Mouse (Mus musculus) layer of hippocampus, adult 9-10 months (tissue): ENCODE data around the gene Myo10.
A peak's percentile ranks its signal among the peaks of the same experiment; 100 is the strongest.

Experiments used
- DNase-seq: peaks from one replicate; pipeline ENCODE4 v3.0.0; 2022; ENCODE audit warnings: low spot score

Gene Myo10

DNA sequence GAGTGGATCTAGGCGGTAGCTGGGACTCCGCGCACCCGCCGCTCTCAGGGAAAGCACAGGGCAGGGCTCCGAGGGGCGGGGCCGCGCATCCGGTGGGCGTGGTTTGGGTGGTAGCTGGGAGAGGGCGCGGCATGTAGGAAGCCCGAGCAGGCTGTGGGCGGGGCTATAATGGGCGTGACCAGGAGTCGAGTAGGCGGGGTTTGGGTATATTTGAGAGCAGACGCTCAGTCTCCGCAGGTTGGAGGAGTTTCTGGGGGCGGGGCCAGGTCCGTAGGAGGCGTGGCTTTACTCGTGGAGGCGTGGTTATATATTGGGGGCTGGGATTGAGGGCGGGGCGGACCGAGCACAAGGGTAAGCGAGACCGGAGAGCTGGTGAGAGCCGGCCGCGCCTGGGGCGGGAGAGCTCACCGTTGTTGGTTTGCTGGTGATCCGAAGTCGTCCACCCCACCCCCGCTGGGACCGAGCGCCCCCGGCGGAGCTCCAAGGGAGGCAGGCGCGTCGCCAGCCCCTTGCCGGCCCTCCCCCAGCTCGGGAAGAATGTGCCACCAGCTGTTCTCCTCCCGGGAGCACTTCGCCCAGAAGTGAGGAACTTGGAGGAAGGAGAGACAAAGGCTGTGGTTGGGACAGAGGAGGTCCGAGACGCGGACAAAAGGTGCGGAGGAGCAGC, at the start of gene Myo10:
Gene Myo10, plus strand, starts transcription at position 326 of the 667 bp plus-strand sequence.
- peak; percentile 83 for DNase-seq

DNA sequence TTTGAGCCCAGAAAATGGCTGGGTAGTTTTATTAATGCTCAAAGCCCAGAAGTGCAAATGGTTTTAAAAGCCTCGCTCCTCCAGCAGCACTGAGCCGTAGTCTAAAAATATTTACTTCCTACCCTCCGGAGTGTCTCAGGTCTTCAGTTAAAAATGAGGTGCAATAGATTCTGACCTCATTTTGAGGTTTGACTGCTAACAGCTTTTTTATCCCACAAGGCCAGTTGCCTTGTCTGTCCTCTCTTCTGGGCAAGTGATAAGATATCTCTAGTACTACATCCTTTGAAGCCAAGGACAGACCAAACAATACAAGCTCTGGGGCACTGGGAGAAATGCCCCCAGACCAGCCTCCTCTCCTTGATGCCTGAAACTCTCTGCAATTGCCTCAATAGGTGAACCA, 49.2 kb upstream of the Myo10 start:
- no peak for DNase-seq

DNA sequence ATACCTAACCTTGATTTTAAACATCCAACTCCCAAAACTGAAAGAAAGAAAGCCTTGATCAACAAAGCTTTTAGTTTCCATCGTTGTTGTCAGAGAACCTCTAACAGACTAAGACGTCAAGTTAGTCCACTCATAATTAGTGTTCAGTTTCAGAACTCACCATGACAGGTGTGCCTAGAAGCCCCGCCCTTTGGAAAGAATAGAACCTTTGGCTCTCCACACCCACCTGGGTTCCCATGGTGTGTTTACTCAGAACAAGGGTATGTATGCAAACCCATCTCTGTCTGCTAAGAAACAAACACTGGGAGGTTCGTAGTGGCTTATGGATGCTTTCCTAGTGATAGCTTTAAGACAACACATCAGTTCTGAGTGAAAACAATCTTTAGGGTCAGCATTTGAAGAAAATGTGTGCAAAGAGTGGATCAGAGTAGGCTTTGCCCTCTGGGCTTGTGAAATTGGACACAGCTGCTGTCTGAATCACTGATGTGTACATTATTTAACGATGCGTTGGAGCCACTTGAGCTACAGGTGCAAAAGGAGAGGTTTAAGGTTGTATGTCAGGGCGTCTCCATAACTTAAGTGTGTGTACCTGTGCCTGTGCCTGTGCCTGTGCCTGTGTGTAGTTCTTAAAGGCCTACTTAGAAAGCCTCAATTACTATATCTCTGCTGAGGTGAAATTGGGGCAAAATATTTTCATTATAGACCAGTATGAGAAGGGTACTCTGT, 48.3 kb upstream of the Myo10 start:
- DNase-seq: no peak

DNA sequence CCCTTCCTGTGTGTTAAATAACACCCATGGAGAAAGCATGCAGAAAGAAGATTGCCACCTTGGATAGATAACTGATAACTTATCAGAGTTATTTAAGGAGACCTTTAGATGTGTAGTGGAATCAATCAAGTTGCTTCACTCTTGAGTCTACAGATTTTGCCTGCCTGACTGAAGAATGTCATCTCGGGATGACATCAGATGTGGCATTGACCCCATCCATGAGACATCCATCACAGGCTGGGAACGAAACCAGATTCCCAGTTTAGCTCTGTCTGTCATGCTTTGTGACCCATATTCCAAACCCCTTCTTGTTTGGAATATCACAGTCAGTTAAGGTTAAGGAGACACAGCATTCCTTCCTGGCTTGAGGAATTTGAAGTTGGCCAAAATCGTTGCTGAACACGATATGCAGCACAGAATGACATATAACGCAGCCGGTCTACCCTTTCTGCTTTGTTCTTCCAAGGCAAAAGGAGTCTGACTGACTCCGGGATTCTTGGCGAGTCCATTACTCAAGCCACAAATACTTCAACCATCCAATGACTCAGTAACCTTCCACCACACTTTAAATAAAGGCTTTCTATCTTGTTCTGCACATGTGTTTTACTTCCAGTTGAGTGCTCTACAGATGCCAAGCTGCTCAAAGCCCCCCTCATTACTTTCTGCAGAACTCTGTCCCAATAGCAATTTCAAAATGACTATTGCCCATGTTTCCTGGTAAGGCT, 44.8 kb upstream of the Myo10 start:
- no peak for DNase-seq

DNA sequence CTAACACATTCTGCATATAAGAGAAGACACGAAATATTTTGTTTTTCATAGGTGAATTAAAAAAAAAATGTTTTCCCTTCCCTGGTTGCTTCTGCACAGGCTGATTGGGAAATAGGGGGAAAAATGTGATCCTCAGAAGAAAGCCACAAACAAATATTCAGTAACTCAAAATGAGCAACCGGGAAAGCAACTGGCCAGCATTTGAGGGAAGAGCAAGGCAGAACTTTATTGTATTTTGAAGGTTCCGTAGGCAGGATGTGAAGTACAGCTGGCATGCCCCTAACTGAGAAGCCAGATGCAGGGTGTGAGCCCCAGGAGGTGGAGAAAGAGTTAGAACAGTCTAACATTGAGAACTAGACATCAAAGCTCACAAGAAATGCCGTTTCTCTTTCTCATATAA, 44.0 kb upstream of the Myo10 start:
- no peak for DNase-seq

DNA sequence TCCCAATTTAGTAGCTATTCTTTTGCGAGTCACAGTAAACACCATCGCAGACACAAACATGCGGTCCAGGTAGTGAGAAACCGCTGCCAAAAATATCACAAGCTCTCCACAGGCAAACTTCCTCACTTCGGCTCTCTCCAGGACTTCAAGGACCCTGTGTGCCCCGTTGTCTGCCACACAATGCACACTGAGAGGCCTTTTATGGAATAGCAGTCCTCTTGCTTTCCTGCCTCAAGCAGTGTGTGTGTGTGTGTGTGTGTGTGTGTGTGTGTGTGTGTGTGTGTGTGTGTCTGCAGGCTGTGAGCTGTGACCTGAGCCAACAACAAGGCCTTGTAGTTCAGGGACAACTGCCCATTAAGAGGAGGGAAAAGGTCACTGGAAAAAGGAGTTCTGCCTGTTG, 41.6 kb upstream of the Myo10 start:
- no peak for DNase-seq

DNA sequence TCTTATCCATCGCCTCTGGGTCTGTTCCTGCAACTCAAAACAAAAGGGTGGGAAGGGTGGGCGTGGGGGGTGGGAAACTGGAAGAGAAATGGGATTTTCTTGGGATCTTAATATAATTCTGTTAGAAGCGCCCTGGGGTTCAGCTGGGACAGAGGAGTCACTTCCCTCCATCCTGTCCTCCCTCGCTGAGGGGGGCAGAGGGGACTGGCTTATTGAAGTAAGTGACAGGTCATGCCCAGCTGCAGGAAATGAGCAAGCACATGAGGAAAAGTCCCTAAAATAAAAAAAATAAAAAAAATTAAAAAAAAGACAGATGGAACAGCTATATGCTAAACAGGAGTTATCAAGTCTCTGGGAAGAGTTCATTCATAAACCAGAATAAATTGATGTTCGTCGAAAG, 40.3 kb upstream of the Myo10 start:
- no peak for DNase-seq

DNA sequence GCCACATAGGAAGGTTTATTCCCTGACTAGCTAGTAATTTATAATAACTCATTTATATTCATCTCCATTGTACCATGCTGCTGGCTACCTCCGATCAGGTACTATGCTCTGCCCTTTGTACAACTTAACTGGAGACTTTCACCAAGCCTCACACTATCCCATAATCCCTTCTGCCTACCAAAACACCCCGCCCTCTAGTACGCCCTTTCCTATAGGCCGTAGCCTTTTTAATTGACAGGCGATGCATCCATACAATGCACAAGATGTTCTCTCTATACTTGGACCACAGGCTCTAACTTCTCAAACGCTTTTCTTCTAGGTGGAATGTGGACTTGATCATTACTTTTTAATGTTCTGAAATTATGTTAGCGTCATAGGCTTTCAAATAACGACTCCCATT, 39.0 kb upstream of the Myo10 start:
- DNase-seq: no peak

DNA sequence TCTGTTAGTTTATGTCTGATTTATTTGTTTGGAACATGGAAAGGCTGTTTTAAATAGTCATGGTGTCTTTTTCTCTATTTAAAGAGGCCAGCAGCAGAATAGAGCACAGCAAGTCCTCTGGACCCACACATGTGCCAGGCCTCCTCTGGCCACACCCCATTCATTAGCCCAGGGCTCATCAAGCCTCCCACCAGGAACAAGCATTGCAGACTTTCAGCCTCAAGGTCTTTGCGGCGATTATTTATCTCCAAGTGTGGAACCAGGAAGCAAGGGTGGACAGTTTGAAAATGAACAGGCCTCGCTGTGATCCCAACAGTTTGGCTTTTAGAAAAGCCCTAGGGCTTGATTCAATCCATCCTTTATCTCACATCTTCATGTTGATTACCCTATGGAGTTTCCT, 35.5 kb upstream of the Myo10 start:
- no peak for DNase-seq

DNA sequence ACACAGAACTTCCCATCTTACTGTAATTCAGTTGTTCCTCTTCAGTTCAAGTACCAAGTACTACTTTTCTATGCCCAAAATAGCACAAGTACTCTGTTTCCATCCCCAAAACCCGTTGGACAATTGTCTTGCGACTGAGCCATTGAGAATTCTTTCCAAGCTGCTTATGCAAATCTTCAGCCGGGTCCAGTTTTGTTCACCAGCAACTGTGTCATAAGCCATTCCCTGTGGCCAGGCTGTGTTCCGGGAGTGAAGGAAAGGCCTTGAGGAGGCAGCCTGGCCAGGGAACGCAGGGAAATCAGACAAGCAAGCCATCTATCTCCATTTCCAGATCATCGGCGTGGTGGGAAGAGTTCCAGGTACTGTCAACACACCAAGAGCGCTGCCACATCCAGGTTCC, 34.4 kb upstream of the Myo10 start:
- no peak for DNase-seq

DNA sequence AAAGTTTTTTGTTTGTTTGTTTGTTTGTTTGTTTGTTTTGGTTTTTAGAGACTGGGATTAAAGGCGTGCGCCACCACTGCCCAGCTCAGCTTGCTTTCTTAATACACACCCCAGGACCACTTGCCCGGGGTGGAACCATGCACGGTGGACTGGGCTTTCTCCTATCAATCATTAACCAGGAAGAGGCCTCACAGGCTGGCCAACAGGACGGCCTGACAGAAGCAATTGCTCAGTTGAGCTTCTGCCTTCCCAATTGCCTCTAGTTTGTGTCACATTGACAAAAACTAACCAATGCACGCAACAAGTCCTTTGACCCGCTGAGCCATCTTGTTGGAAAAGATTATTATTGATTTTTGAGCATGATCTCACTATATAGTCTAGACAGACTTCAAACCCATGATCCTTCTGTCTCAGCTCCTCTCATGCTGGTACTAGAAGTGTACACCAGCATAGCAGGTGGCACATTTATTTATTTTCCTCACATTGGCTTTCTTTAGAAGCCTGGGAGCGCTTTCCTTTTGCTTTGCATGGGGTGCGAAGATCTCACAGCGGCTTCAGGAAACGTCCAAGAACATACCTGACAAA, 32.9 kb upstream of the Myo10 start:
- DNase-seq: no peak

DNA sequence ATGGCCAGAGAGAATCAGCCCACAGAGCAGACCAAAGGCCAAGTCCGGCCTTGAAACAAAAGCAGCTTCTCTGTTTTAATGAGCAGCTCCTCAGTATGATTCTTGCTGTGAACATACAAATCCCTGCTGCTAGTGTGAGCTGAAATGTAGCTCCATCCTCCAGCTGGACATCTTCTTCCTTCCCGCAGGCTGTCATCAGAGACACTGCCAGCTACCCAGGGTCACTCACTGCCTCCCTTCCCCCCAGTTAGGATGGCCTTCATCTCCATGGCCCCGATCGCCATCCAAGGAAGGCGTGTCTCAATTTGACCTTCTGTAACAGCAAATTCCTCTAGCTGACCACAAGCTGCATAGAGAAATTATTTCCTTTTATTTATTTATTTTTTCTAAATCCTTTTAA, 32.4 kb upstream of the Myo10 start:
- no peak for DNase-seq

DNA sequence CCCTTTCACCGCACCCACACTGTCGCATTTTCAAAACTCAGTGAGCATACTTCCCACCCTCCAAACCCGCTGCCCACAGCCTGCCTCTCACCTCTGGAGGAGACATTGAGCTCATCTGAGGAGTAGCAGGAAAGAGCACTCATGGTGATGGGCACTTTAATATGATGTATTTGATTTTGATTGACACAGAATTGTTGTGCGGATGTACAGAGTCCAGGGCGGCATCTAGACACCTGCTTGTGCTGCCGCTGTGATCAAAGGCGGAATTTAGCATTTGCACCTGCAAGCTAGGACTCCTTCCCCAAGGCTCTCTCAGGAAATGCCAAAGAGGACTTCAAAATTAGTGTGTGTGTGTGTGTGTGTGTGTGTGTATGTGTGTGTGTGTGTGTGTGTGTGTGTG, 31.4 kb upstream of the Myo10 start:
- DNase-seq: no peak

DNA sequence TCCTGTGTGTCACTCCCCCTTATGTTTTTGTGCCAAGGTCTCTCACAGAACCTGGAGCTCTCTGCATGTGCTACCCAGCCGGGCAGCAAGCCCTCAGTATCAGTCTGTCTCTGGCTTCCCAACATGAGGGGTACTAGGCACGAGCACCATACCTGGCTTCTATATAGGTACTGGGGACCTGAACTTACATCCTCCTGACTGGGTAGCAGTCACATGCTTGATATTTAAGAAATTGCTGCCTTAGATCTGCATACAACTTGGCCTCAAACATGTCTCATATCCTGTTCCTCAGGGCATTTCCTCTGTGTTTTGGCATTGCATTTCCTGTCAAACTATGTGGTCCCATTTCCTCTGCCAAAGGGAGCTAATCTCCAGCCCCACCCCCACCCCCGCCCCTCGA, 30.4 kb upstream of the Myo10 start:
- DNase-seq: no peak

DNA sequence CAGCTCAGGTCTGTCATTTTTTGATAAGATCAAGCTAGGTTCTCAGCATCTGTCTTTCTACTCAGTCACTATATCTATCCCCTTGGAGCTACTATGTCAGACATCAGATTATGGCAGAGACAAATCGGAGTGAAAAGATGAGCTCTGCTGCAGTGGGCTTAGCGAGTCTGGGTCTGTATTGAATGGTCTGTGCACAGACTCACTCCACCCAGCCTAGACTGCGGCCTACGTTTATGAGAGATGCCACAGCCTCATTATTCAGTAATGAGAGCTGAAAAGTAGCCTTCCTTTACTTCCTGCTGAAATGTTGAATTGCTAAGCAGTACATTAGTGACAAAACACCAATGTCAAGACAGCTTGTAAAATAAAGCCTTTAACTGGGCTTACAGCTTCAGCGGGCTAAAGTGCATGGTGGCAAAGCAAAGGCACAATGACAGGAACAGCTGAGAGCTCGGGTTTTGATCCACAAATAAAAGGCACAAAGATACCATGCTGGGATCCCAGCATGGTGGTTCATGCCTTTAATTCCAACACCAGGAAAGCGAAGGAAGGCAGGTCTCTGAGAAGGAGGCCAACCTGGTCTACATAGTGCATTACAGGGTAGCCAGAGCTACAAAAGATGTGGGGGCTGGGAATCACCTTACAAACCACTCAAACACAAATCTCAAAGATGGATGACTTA, 28.7 kb upstream of the Myo10 start:
- no peak for DNase-seq

DNA sequence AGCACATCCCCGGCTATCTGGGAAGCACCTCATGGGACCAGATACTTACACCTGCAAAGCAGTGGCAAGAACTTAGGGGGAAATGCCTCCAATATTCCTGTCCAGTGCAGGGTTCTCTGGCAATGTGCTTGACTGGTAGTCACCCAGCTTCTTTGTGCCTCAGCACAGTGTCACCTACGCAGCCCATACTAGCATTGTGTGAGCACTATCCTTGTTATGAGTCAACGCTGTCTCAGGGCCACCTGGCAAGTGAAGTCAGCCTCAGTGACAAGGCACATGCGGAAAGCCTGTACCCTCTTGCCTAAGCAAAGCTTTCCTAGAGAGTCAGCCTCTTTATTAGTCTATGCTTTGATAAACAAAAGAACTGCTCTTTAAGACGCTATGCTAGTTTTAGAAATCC, 24.0 kb upstream of the Myo10 start:
- DNase-seq: no peak

DNA sequence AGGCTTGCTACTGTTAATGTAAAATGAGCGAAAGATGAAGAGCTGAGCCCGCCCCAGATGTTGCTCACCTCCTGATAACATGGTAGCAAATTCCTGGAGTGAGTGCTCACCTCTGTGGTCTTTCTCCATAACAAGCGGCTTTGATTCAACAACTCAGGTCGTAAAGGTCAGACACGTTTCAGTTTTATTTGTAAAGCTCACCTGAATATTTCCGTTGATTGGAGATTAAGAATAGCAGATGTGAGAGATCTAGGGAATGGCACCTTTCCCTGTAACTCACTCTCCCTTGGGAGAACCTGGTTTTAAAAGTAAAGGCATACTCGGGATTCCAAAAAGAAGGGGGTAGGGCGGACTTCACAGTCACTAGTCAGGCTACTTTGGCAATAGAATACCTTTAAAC, 20.0 kb upstream of the Myo10 start:
- no peak for DNase-seq

DNA sequence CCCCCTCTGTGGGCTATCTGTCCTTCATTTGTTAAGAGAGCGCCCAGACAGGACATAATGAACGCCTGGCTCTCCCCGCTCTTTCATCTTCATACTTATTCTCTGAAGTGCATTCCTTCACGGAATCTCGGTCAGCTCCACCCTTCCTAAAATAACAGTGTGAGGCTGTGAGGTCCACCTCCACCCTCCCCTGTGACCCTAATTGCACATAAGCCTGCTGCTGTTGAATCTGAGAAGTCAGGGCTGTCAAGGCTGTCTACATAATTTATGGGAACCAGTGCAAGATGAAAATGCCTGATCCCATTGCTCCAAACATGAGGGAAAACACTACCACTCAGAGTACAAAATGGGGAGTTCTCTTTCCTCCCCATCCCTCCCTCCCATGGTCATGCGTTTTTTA, 19.0 kb upstream of the Myo10 start:
- no peak for DNase-seq

DNA sequence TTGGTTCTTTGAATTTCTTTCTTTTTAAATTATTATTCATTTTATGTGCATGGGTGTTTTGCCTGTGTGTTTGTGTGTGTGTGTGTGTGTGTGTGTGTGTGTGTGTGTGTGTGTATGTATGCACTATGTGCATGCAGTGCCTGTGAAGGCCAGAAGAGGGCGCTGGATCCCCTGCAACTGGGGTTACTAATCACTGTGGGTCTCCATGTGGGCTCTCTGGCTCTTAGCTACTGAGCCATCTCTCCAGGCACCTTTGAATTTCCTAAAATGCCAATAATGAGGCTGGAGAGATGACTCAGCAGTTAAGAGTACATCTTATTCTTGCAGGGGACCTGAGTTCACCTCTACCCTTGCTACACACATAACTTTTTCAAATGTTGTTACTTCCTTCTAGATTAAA, 18.1 kb upstream of the Myo10 start:
- no peak for DNase-seq

DNA sequence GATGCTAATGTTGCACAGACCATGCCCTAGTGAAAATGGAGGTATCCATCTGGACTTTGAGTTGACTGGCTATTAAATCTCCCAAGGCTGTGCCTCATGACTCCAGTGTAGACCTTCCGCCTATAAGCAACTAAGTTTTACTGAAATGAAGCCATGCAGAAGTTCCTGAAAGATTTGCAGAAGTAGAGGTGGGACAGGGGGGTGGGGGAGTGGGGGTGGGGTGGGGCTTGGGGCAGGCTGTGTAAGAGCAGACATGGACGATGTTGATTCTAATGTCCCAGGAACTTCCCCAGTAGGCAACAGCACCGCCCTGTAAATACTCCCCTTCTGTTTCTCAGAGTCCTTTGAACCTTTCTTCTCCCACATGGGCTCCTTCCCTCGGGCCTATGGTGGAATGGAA, 16.9 kb upstream of the Myo10 start:
- DNase-seq: no peak

DNA sequence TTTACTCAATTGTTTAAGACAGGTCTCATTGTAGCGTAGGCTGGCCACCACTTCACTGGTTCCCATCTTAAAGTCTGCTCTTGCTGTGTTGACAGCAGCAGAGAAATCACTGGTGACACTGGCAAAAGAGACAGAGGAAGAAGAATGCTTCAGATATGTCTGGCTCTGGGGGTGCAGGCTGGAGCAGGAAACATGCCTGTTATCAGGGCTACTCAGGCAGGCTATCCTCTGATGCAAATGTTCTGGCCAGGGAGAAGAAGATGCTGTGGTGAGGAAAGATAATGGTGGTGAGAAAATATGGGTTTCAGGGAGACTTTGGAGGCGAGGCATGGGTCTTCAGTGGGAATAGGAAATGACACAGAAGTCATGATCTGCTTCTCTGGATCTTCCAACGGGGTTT, 13.6 kb upstream of the Myo10 start:
- no peak for DNase-seq

DNA sequence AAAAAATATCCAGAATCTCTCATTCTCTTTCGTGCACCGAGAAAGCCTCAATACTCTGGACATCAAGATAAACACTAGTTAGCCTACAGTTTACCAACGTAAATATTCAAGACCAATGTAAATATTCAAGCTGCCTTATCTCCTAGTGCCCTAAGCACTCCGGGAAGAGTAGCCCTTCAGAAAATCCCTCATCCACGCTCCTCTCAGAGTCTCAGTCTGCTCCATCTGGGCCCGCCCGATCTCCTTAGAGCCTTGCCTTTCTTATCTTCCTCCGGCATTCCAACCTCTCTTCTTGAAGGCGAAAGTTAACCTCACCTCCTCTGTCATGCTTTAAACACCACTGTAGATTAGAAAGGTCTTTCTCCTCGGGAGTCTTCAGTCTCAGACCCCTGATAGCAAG, 13.1 kb upstream of the Myo10 start:
- no peak for DNase-seq

DNA sequence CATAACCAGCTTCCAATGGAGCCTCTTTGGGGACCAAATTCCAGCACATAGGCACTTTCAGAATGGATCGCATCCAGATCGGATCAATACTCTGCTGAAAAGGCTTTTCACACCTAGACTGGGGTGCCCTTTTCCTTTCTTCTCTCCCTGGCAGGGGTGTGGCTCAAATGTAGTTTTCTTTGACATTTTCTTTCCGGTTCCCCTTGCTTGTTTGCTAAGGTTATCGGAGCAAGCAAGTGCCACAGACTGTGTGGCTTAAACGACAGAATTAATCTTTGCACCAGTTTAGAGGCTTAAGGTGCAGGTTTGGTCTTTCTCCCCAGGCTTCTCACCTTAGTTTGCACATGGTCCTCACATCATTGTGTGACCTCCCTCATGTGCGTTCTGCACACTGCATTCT, 11.1 kb upstream of the Myo10 start:
- DNase-seq: no peak
